Mouse (Mus musculus) hindbrain, embryonic 16.5 days (tissue): Measurements from ENCODE around the gene Dnmt3c. TPM values are rescaled to one million over a fixed set of nuclear protein-coding genes. Genes with fewer than 3 reads are reported as not detected.

Experiments
- ATAC-seq: fragments of 200-750 bp; cut with Nextera tagmentation; 2 replicates; pipeline ENCODE4 v1.8.0; 2017; ENCODE audit warnings: moderate TSS enrichment, moderate library complexity
- H3K27ac ChIP-seq: fragments of 300-500 bp; sonication (generic); 2 replicates; pipeline ENCODE4 v1.5.1; 2014; ENCODE audit warnings: low read depth, mild to moderate bottlenecking, control low read depth, low read length, moderate library complexity
- H3K27me3 ChIP-seq: fragments of 300-500 bp; sonication (generic); replicated peaks from 2 replicates; pipeline ENCODE4 v1.6.1; 2014; ENCODE audit warnings: low read length; ENCODE audit not compliant: control insufficient read depth, insufficient read depth
- H3K36me3 ChIP-seq: fragments of 300-500 bp; sonication (generic); 2 replicates; pipeline ENCODE4 v1.6.1; 2014; ENCODE audit warnings: mild to moderate bottlenecking, low read length, moderate library complexity, mixed read lengths; ENCODE audit not compliant: control insufficient read depth, insufficient read depth
- H3K4me1 ChIP-seq: fragments of 300-500 bp; sonication (generic); 2 replicates; pipeline ENCODE4 v1.6.1; 2014; ENCODE audit warnings: low read depth, low read length; ENCODE audit not compliant: control insufficient read depth, insufficient read depth
- H3K4me2 ChIP-seq: fragments of 300-500 bp; sonication (generic); 2 replicates; pipeline ENCODE4 v1.6.1; 2014; ENCODE audit warnings: mild to moderate bottlenecking, low read length, control low read depth, moderate library complexity
- H3K4me3 ChIP-seq: fragments of 300-500 bp; sonication (generic); 2 replicates; pipeline ENCODE4 v1.5.1; 2014; ENCODE audit warnings: mild to moderate bottlenecking, low read length, control low read depth, moderate library complexity
- H3K9ac ChIP-seq: fragments of 300-500 bp; sonication (generic); 2 replicates; pipeline ENCODE4 v1.6.1; 2014; ENCODE audit warnings: low read depth, mild to moderate bottlenecking, control low read depth, low read length, moderate library complexity
- H3K9me3 ChIP-seq: fragments of 300-500 bp; sonication (generic); 2 replicates; pipeline ENCODE4 v1.6.1; 2014; ENCODE audit warnings: mild to moderate bottlenecking, low read length, moderate library complexity; ENCODE audit not compliant: control insufficient read depth
- WGBS: fragments of 180-500 bp; shearing (Covaris S2); extraction: QIAGEN DNeasy Blood & Tissue Kit; methylation state at CpG from one replicate; pipeline ENCODE4 v1.1.7; 2014; 5-methylcytosine and 5-hydroxymethylcytosine counted together
- polyA plus RNA-seq: library from polyadenylated mRNA; unstranded; fragments of >200 nt; fragmentation: Nextera tagmentation; extraction: Ambion mirVana; gene quantifications from 2 replicates; pipeline ENCODE4 v1.2.1, GENCODE M21; 2015

Dnmt3c gene
- polyA plus RNA-seq, 1 experiment from 2014 or later = not detected

DNA sequence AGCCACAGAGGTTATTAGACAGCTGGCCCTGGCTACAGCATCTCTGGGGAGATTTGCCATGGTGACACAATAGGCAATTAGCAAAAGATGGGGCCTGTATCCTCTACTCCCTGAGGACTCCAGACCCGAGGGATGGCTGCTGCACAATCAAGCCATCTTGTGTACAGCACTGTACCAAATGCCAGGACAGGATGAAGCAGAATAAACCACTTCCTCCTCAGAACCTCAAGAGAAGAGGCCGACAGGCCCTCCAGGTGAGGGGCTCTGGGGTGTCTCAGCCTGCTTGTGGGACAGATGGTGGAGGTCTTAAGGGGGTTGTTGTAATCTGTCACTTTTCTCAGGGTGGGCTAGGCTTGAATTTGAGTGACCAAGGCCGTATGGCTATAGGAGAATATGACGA is 37.6 kb downstream of the Dnmt3c start:
- H3K27me3 ChIP-seq = no peaks in the 10 kb centered on the region
- ATAC-seq = no peak
- no peak overlapping the region for H3K4me3 ChIP-seq
- no peak overlapping the region for H3K4me2 ChIP-seq
- no peaks in the 10 kb centered on the region for H3K9me3 ChIP-seq
- no peaks in the 10 kb centered on the region for H3K36me3 ChIP-seq
- no peak overlapping the region for H3K9ac ChIP-seq
- 74% methylated on average over 4 of the region's 4 CpGs for WGBS
- no peaks in the 10 kb centered on the region for H3K4me1 ChIP-seq
- no peak overlapping the region for H3K27ac ChIP-seq

DNA sequence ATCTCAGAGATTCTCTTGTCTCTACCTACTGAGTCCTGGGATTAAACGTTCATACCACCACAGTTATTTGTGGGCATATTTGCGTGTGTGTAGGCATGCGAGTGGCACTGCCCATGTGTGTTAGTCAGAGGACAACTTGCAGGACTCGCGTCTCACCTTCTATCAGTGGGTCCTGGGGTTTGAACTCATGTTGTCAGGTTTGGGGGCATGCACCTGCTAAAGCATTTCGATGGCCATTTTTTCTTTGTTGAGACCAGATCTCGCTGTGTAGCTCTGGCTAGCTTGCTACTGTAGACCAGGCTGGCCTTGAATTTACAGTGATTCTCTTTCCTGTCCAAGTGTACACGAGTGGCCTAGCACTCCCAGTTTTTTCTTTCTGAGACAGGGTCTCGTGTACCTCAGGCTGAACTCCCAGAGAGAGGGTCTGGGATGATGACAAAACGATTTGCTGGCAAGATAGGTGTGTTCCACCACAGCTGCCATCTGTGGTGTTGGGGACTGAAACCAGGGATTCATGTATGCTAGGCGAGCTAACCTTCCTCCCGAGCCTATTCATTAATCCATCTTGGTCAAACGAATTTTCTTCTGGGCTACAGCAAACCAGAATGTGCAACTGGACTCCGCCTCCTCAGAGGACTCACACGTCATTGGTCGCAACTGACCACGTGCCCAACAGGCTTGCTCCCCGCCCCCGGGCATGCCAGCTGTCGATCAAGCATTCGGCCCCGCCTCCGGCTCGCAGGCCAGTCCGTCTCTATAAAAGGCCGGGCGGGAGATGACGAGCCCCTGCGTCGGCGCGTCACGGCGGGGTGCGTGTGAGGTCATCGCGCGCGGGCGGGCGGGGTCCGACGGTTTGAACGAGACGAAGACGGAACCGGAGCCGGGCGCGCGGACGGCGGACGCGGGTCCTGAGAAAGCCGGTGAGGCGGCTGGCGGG is 44.3 kb downstream of the Dnmt3c start, which contains the start of gene Mapre1:
TSS of gene Mapre1 (plus strand) at position 775 of the 937 bp plus-strand sequence.
- no peaks in the 10 kb centered on the region for H3K27me3 ChIP-seq
- H3K27ac ChIP-seq = peak within 1 kb of the TSS; percentile 94
- H3K4me1 ChIP-seq = peaks cover 22% of the 10 kb centered on the region
- H3K36me3 ChIP-seq = no peaks in the 10 kb centered on the region
- H3K9me3 ChIP-seq = no peaks in the 10 kb centered on the region
- ATAC-seq = peak; percentile 98
- 10% methylated on average over 57 of the region's 58 CpGs for WGBS
- H3K9ac ChIP-seq = peak within 1 kb of the TSS; percentile 94
- peak within 1 kb of the TSS; percentile 86 for H3K4me2 ChIP-seq
- peak within 1 kb of the TSS; percentile 79 for H3K4me3 ChIP-seq

DNA sequence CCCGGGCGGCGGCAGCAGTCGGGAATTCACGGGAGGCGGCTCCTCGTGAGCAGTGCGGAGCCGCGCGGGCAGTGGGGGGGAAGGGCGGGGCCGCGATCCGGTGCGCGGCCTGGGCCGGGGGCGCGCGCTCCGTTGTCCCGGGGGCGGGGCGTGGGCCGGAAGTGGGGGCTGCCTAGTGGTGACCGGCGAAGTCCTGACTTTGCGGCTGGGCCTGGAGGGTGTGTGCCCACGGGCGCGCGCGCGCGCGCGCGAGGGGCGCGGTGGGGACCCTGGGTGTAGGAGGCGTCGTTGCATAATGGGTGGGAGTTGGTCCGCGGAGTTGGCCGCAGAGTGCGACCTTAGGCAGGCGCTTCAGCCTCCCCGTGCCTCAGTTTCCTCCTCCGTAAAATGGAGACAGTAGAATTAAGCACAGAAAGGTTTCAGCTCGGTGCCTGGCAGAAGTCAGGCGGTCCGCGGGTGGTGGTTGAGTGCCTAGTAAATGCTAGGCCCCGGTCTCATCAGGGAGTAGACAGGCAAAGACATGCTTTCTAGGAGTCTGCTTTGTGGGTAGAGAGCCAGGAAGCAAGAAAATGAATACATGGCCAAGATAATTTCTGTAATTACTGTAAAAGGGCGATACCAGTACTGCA is 45.1 kb downstream of the Dnmt3c start:
- H3K27ac ChIP-seq = peak overlapping the region; percentile 94
- H3K4me1 ChIP-seq = peaks cover 22% of the 10 kb centered on the region
- H3K4me2 ChIP-seq = peak overlapping the region; percentile 86
- peak; percentile 78 for ATAC-seq
- H3K9ac ChIP-seq = peak overlapping the region; percentile 94
- no peaks in the 10 kb centered on the region for H3K27me3 ChIP-seq
- 2% methylated on average over 42 of the region's 56 CpGs for WGBS
- no peaks in the 10 kb centered on the region for H3K36me3 ChIP-seq
- H3K4me3 ChIP-seq = peak overlapping the region; percentile 79
- H3K9me3 ChIP-seq = no peaks in the 10 kb centered on the region

DNA sequence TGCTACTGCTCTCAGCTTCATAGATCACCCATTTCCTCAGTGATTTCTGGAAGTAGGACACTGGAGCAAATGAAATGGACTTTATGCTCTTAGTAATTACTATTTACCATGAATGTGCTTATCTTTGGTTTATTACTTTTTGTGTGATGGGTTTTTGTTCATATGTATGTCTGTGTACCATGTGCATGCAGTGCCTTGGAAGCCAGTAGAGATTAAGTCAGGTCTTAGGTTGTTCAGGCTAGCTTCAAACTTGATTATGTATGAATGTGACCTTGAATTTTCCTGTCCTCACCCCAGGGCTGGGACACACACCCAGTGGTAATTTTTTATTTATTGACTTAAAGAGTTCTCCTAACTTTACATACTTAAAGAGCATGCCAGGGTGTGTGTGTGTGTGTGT is 51.5 kb downstream of the Dnmt3c start:
- Histone ChIP-seq H3K27ac (no peak overlapping the region), H3K4me2 (no peak overlapping the region), H3K9ac (no peak overlapping the region), H3K4me1 (peaks cover 10% of the 10 kb centered on the region), H3K27me3 (no peaks in the 10 kb centered on the region), H3K9me3 (no peaks in the 10 kb centered on the region), H3K4me3 (no peak overlapping the region), H3K36me3 (peaks cover 3% of the 10 kb centered on the region; the same call in 1 of the 2 replicates)
- ATAC-seq = no peak

DNA sequence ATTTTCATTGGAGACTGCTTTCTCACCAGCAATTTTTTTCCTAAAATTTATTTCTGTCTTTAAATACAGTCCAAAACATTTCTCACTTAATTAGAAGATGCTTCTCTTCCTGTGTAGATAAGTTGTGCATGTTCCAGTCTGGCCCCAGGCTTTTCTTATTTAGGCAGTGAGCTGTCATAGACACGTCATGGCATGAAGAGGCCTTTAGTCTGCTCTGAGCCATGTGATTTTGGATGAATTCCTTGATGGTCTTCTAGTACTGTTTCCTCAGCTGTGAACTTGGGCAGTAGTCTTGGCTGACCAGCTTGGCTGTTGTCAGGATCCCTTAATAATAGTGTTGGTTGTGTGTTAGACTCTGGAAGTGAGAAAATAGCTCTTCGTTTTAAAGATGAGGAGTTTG is 53.9 kb downstream of the Dnmt3c start:
- no peak overlapping the region for H3K27ac ChIP-seq
- no peak for ATAC-seq
- H3K9ac ChIP-seq = no peak overlapping the region
- no peaks in the 10 kb centered on the region for H3K9me3 ChIP-seq
- no peaks in the 10 kb centered on the region; the same call in 1 of the 2 replicates for H3K4me1 ChIP-seq
- no peak overlapping the region for H3K4me3 ChIP-seq
- peaks cover 3% of the 10 kb centered on the region; the same call in 1 of the 2 replicates for H3K36me3 ChIP-seq
- 87% methylated on average over 2 of the region's 2 CpGs for WGBS
- no peak overlapping the region for H3K4me2 ChIP-seq
- H3K27me3 ChIP-seq = no peaks in the 10 kb centered on the region

DNA sequence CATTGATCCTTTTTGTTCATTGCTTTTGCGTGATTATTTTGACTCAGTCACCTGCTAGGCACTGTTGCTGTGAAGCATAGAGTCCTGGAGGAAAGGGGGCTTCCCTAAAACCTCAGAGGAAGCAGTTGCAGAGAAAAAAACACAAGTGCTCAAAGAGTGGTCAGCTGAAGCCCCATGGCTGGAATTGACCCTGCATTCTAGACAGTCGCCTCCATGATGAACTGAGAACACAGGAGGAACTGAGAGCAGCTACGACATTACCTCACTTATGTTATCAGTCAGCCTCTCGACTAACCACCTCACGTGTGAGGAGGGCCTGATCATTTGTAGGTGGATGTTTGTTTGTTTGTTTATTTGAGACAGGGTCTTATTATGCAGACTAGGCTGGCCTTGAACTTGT is 65.7 kb downstream of the Dnmt3c start:
- Histone ChIP-seq H3K27me3 (no peaks in the 10 kb centered on the region), H3K36me3 (peaks cover 37% of the 10 kb centered on the region), H3K4me2 (no peak overlapping the region), H3K9me3 (no peaks in the 10 kb centered on the region), H3K4me1 (no peaks in the 10 kb centered on the region), H3K4me3 (no peak overlapping the region), H3K27ac (no peak overlapping the region), H3K9ac (no peak overlapping the region)
- no peak for ATAC-seq
- WGBS = 95% methylated on average over 5 of the region's 5 CpGs

DNA sequence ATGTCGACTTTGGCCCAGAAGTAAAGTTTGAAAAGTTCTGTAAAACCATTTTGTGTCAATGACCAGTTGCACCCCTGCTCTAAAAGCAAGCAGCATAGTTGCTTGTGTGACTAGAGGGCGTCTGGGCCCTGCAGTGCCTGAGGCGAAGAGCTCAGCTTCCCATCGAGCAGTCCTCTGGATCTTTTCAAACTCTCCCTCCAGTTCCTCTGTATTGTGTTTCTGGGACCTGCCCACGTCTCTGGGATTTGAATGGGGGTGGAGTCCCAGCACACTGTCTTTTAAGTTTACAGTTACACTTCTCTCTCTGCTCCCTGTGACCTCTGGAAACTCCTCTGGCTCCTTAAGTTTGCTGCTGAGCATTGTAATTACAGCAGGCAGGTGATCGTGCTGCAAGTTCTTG is 71.0 kb downstream of the Dnmt3c start:
- no peak for ATAC-seq
- no peaks in the 10 kb centered on the region for H3K27me3 ChIP-seq
- H3K9me3 ChIP-seq = no peaks in the 10 kb centered on the region
- WGBS = 55% methylated on average over 6 of the region's 6 CpGs
- no peaks in the 10 kb centered on the region for H3K4me1 ChIP-seq
- no peak overlapping the region for H3K4me2 ChIP-seq
- H3K9ac ChIP-seq = no peak overlapping the region
- no peak overlapping the region for H3K27ac ChIP-seq
- peaks cover 18% of the 10 kb centered on the region for H3K36me3 ChIP-seq
- no peak overlapping the region for H3K4me3 ChIP-seq

DNA sequence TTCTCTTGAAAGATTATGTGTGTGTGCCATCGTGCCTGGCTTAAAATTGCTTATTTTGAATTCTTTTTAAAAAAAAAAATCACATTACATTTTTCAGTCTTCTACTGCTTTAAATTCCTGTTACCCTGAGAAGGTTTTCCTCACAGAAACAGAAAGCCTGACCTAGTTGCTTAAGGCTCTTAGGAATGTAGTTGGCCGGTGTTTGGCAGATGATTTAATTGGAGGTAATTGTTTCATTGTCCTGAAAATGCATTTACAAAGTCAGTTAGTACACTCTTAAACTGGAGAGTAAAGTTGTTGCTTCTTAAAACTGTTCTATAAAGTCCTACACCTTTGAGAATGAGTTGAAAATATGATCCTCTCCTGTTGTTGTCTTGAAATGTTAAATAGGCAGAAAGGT is 72.4 kb downstream of the Dnmt3c start:
- H3K4me1 ChIP-seq = no peaks in the 10 kb centered on the region
- no peak for ATAC-seq
- H3K9ac ChIP-seq = no peak overlapping the region
- peaks cover 24% of the 10 kb centered on the region for H3K36me3 ChIP-seq
- no peak overlapping the region for H3K27ac ChIP-seq
- H3K9me3 ChIP-seq = no peaks in the 10 kb centered on the region
- H3K4me2 ChIP-seq = no peak overlapping the region
- H3K27me3 ChIP-seq = no peaks in the 10 kb centered on the region
- H3K4me3 ChIP-seq = no peak overlapping the region
- WGBS = 73% methylated on average over 2 of the region's 2 CpGs

DNA sequence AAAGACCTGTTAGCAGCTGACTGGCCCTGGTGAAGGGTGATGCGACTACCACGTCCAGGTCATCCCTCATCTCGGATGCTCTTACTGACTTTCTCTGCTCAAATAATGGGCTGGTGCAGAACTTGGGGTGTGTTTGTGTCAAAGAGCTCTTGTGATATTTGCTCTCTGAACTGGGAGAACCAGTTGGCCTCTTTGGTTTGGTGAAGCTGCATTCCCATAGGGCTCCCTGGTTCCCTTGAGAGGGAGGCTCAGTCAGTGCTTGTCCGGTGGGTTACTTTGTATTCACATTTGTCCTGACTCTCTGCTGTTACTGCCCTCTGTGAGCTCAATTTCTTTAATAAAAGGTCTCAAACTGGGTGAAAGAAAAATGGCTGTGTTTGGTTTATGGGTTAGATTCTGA is 76.5 kb downstream of the Dnmt3c start:
- no peak overlapping the region for H3K9ac ChIP-seq
- no peak for ATAC-seq
- no peak overlapping the region for H3K27ac ChIP-seq
- no peak overlapping the region for H3K4me2 ChIP-seq
- H3K36me3 ChIP-seq = peaks cover 15% of the 10 kb centered on the region
- H3K4me3 ChIP-seq = no peak overlapping the region
- no peaks in the 10 kb centered on the region for H3K4me1 ChIP-seq
- WGBS = 92% methylated on average over 4 of the region's 4 CpGs
- no peaks in the 10 kb centered on the region for H3K27me3 ChIP-seq
- H3K9me3 ChIP-seq = no peaks in the 10 kb centered on the region
